Mouse (Mus musculus) liver, postnatal 0 days (tissue): ENCODE measurements around the gene Nipal4.

Experiments
- CTCF ChIP-seq: sonication (generic); IDR thresholded peaks from 2 replicates; pipeline ENCODE4 v1.5.1; 2016; ENCODE audit warnings: antibody characterized with exemption, low read depth
- EP300 ChIP-seq: IDR thresholded peaks from 2 replicates; pipeline ENCODE4 v1.6.1; 2016; ENCODE audit warnings: antibody characterized with exemption, low read depth, mild to moderate bottlenecking

GRCm38 (mm10) chr11:46200664-46201063 is 34.4 kb upstream of the Nipal4 start:
- TF ChIP-seq CTCF (no peak), EP300 (no peak)
